Mouse (Mus musculus) liver, embryonic 13.5 days (tissue): ENCODE measurements around the gene Katna1. TPM values are rescaled to one million over a fixed set of nuclear protein-coding genes. Genes with fewer than 3 reads are reported as not detected.

ENCODE experiments used
- ATAC-seq: fragments of 200-750 bp; cut with Nextera tagmentation; 2 replicates; pipeline ENCODE4 v1.8.0; 2017; ENCODE audit warnings: low read depth, mild to moderate bottlenecking, moderate number of reproducible peaks, moderate library complexity
- DNase-seq: peaks from one replicate; pipeline ENCODE4 v3.0.0; 2022
- H3K27ac ChIP-seq: fragments of 300-500 bp; sonication (generic); 2 replicates; pipeline ENCODE4 v1.5.1; 2015; ENCODE audit warnings: moderate library complexity, mild to moderate bottlenecking, inconsistent platforms
- H3K27me3 ChIP-seq: fragments of 300-500 bp; sonication (generic); 2 replicates; pipeline ENCODE4 v1.6.1; 2015; ENCODE audit warnings: mild to moderate bottlenecking, inconsistent platforms
- H3K36me3 ChIP-seq: fragments of 300-500 bp; sonication (generic); 2 replicates; pipeline ENCODE4 v1.6.1; 2015; ENCODE audit warnings: mild to moderate bottlenecking, inconsistent platforms
- H3K4me1 ChIP-seq: fragments of 300-500 bp; sonication (generic); replicated peaks from 2 replicates; pipeline ENCODE4 v1.6.1; 2015; ENCODE audit warnings: inconsistent platforms
- H3K4me2 ChIP-seq: fragments of 300-500 bp; sonication (generic); 2 replicates; pipeline ENCODE4 v1.6.1; 2015; ENCODE audit warnings: inconsistent platforms, mild to moderate bottlenecking, moderate library complexity
- H3K4me3 ChIP-seq: fragments of 300-500 bp; sonication (generic); replicated peaks from 2 replicates; pipeline ENCODE4 v1.5.1; 2015; ENCODE audit warnings: mild to moderate bottlenecking, inconsistent platforms
- H3K9ac ChIP-seq: fragments of 300-500 bp; sonication (generic); 2 replicates; pipeline ENCODE4 v1.6.1; 2015; ENCODE audit warnings: mild to moderate bottlenecking, inconsistent platforms
- H3K9me3 ChIP-seq: fragments of 300-500 bp; sonication (generic); replicated peaks from 2 replicates; pipeline ENCODE4 v1.6.1; 2016; ENCODE audit warnings: inconsistent platforms
- WGBS: fragments of 180-500 bp; shearing (Covaris S2); methylation state at CpG from one replicate; pipeline ENCODE4 v1.1.7; 2015; ENCODE audit not compliant: insufficient replicate concordance; 5-methylcytosine and 5-hydroxymethylcytosine counted together
- polyA plus RNA-seq: library from polyadenylated mRNA; unstranded; fragments of >200 nt; fragmentation: Nextera tagmentation; extraction: Ambion mirVana; gene quantifications from 2 replicates; pipeline ENCODE4 v1.2.1, GENCODE M21; 2015

Gene Katna1
- polyA plus RNA-seq = 33.9 and 43.6 TPM in 2 replicates

DNA sequence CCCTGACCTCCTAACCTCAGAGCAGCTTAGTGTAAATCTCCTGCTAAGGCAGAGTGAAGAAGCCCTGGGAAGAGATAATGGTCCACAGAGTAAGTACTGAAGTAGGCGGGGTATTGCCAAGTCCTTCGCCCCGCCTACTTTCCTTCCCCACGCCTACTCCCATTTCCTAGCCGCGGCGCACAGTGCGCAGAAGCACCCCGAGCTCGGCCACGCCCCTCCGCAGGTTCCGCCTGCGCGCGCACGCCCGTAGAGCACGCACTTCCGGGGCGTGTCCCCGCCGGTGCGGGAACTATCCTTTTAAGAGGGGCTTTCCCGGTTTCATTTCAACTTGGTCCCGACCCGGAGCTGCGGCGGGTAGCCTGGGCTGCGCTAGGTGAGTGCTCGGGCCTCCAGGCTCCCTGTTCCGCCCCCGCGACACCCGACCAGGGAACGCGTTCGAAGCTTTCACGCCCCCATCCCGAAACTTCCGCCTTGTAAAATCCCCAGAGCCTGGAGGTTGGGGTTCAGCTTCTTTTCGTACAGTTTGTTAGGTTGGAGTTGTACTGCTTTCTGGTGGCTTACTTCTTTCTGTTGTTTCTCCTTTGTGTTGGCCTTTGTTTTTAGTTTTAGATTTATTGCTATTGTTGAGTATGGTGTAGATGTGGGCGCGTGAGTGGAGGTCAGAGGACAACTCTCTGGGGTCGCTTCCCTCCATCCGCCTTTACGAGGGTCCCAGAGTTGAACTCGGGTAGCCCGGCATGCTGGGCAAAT is at the start of gene Katna1:
Gene Katna1, plus strand, starts transcription at position 250 of the 750 bp plus-strand sequence.
- under 1% methylated on average over 49 of the region's 49 CpGs for WGBS
- Histone ChIP-seq H3K9me3 (no peaks in the 10 kb centered on the region), H3K4me2 (peak within 1 kb of the TSS; percentile 86), H3K9ac (peak within 1 kb of the TSS; percentile 80), H3K4me1 (peaks cover 27% of the 10 kb centered on the region), H3K36me3 (no peaks in the 10 kb centered on the region), H3K27ac (peak within 1 kb of the TSS; percentile 79), H3K4me3 (peak within 1 kb of the TSS; percentile 73), H3K27me3 (no peaks in the 10 kb centered on the region)
- ATAC-seq (peak; percentile 98), DNase-seq (peak; percentile 97)

DNA sequence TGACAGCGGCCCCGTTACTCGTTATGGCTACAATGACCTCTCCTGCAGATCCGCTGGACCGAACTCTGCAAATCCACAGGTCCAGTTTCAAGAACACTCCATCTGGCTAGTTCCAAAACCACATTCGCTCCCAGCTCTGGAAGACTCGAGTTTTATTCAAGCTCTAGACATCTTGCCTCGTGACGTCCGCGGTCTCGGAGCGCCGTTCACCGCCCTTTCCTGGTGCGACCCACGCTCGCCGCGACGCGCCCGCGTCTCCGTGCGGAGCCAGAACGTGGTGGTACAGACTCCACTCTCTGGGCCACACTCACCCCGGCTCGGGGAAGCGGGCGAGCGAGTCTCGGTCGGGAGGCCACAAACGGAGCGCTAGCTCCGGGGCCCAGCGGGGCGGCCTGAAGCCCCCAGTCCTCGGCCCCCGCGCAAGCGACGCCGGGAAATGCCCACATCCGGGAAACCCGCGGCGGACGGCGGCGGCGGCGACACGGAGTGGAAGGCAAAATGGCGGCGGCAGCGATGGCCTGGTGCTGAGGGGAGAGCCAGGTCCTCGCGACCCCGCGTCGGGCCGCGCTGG is 45.0 kb upstream of the Katna1 start, which contains the start of the genes Pcmt1 and Lats1:
Gene Pcmt1, minus strand, starts transcription at position 406 of the 571 bp plus-strand sequence.
Gene Lats1, plus strand, starts transcription at position 484 of the 571 bp plus-strand sequence.
- peak within 1 kb of the TSS; percentile 88 for H3K4me2 ChIP-seq
- H3K4me1 ChIP-seq = peaks cover 44% of the 10 kb centered on the region
- under 1% methylated on average over 65 of the region's 65 CpGs for WGBS
- H3K36me3 ChIP-seq = peaks cover 42% of the 10 kb centered on the region
- peak within 1 kb of the TSS; percentile 93 for H3K27ac ChIP-seq
- no peaks in the 10 kb centered on the region for H3K27me3 ChIP-seq
- DNase-seq (peak; percentile 76), ATAC-seq (peak; percentile 81)
- H3K9ac ChIP-seq = peak within 1 kb of the TSS; percentile 98
- H3K9me3 ChIP-seq = no peaks in the 10 kb centered on the region
- H3K4me3 ChIP-seq = peak within 1 kb of the TSS; percentile 98

DNA sequence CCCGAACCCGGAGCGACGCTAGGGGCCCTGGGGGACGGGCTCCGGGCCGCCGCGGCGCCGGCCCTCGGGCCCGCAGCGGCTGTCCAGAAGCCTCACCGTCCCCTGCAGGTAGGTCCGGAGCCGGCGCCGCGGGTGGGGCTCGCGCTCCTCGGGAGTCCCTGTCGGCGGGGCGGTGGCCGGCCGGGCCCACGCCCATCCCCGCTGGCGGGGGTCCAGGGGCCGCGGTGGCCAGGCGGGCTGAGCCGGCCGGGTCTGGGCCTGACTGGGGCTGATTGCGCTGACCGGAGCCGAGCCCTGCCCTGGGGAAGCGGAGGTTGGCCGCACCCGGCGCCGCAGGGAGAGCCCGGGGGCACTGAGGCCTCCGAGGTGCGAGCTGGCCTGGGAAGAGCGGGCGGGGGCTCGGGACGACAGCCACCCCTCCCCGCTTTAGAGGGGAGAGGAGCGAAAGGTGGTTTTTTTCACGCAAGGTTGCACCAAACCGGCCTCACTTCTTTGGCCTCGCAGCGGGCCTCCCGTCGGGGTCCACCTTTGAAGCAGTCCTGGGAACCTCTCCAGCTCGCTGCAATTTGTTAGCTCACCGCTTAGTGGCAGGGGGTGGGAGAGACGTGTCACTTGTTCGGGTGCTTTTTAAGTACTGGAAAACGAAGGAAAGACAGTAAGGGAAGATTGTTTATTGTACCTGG is 44.3 kb upstream of the Katna1 start:
- DNase-seq (peak; percentile 63), ATAC-seq (peak; percentile 82)
- Histone ChIP-seq H3K4me3 (peak overlapping the region; percentile 98), H3K4me1 (peaks cover 49% of the 10 kb centered on the region), H3K27me3 (no peaks in the 10 kb centered on the region), H3K27ac (peak overlapping the region; percentile 93), H3K9ac (peak overlapping the region; percentile 98), H3K36me3 (peaks cover 35% of the 10 kb centered on the region), H3K9me3 (no peaks in the 10 kb centered on the region), H3K4me2 (peak overlapping the region; percentile 88)
- 1% methylated on average over 64 of the region's 64 CpGs for WGBS

DNA sequence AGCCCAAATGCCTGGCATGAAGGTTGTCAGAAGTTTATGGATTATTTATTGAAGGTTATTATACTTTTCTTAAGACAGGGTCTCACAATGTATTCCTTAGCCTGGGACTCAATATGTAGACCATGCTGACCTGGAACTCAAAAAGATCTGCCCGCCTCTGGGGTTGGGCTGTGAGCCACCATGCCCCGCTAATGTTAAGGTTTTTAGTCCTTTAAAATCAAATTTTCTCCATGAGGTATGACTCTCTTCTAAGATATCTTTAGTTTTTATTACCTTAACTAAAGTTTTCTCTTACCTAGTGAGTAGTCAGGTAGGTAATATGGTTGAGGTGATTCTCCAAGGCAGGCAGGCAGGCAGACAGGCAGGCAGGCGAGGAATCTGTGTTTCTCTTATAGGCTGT is 43.6 kb upstream of the Katna1 start:
- Histone ChIP-seq H3K9me3 (no peaks in the 10 kb centered on the region), H3K9ac (peak overlapping the region; percentile 98), H3K4me3 (peak overlapping the region; percentile 98), H3K27me3 (no peaks in the 10 kb centered on the region), H3K4me1 (peaks cover 55% of the 10 kb centered on the region), H3K27ac (no peak overlapping the region), H3K36me3 (peaks cover 33% of the 10 kb centered on the region), H3K4me2 (peak overlapping the region; percentile 88)
- 44% methylated on average over 3 of the region's 3 CpGs for WGBS
- no peak for ATAC-seq
- DNase-seq = no peak

DNA sequence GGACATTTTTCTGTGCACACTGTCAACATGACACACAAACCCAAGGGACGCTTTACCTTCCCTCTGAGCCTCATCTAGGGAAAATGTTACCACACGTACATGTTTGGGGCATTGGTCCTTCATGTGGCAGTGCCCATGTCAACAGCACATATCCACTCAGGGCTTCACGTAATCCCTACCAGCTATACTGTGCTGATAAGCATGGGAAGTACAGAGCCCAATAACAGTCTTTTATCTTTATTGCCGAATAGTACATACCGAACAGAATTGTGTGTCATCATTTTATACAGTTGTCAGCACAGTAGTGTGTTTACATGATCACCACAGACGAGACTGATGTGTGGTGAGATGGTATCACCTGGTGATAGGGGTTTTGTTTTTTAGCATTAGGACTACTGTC is 38.9 kb upstream of the Katna1 start:
- H3K9me3 ChIP-seq = no peaks in the 10 kb centered on the region
- H3K4me1 ChIP-seq = peaks cover 37% of the 10 kb centered on the region
- peaks cover 19% of the 10 kb centered on the region for H3K36me3 ChIP-seq
- no peaks in the 10 kb centered on the region for H3K27me3 ChIP-seq
- peak; percentile 38; the same call in 1 of the 2 replicates for ATAC-seq
- no peak overlapping the region for H3K4me3 ChIP-seq
- no peak overlapping the region for H3K4me2 ChIP-seq
- no peak overlapping the region for H3K27ac ChIP-seq
- no peak for DNase-seq
- no peak overlapping the region for H3K9ac ChIP-seq
- 58% methylated on average over 6 of the region's 6 CpGs for WGBS

DNA sequence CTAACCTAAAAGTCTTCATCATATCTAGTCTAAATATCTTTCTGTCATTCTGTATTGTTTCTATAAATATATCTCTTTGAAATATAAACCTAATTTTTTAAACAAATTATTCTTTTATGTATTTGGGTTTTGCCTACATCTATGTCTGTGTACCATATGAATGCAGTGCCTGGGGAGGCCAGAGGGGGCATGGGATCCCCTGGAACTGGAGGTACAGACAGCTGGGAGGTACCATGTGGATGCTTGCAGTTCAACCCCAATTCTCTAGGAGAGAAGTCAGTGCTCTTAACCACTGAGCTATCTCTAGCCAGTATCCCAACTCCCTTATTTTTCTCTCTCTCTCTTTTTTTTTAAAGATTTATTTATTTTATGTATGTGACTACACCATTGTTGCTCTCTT is 30.5 kb upstream of the Katna1 start:
- DNase-seq (no peak), ATAC-seq (no peak)
- peaks cover 79% of the 10 kb centered on the region for H3K36me3 ChIP-seq
- H3K27ac ChIP-seq = no peak overlapping the region
- no peaks in the 10 kb centered on the region for H3K9me3 ChIP-seq
- no peak overlapping the region for H3K4me2 ChIP-seq
- no peaks in the 10 kb centered on the region for H3K4me1 ChIP-seq
- H3K9ac ChIP-seq = no peak overlapping the region
- no peak overlapping the region for H3K4me3 ChIP-seq
- no peaks in the 10 kb centered on the region for H3K27me3 ChIP-seq

DNA sequence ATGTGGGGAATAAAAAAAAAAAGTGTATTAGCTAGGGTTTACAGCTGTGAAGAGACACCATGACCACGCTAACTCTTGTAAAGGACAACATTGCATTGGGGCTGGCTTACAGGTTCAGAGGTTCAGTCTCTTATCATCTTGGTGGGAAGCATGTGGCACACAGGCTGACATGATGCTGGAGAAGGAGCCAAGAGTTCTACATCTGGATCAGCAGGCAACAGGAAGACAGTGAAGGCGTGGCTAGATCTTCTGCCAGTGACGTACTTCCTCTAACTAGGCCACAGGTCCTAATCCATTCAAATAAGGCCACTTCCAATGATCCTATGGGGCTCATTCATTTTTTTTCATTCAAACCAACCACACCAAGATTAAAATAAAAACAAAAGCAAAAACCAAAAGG is 25.7 kb upstream of the Katna1 start:
- peaks cover 87% of the 10 kb centered on the region for H3K36me3 ChIP-seq
- ATAC-seq = no peak
- DNase-seq = no peak

DNA sequence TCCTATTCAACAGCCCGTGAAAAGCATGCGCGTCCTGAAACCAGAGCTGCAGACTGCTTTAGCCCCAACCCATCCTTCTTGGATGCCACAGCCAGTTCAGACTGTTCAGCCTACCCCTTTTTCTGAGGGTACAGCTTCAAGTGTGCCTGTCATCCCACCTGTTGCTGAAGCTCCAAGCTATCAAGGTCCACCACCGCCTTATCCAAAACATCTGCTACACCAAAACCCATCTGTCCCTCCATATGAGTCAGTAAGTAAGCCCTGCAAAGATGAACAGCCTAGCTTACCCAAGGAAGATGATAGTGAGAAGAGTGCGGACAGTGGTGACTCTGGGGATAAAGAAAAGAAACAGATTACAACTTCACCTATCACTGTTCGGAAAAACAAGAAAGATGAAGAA is 23.2 kb upstream of the Katna1 start:
- WGBS = 94% methylated on average over 6 of the region's 6 CpGs
- no peaks in the 10 kb centered on the region for H3K4me1 ChIP-seq

More for the DNA sequence above, 25.7 kb upstream of the Katna1 start:
- Histone ChIP-seq H3K9me3 (no peaks in the 10 kb centered on the region), H3K4me2 (no peak overlapping the region), H3K27me3 (no peaks in the 10 kb centered on the region), H3K4me3 (no peak overlapping the region), H3K27ac (no peak overlapping the region), H3K9ac (no peak overlapping the region), H3K4me1 (no peaks in the 10 kb centered on the region)
- 56% methylated on average over 3 of the region's 3 CpGs for WGBS

DNA sequence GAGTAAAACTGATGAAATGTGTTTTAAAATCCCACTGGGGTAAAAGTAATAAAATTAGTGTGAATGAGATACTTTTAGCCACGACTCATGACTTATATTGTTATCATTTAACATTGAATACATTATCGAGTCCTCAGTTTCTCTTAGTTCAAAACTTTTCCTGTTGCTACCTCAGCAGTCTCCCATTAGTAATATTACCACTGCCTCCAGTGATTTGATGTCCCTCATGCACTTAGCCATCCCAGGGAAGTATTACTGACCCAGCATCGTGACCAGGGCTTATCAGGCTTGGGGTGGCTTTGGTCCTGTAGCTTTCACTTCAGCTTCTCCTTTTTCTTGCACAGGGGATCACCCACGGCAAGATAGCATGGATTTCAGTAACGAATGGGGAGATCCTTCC is 15.7 kb upstream of the Katna1 start:
- no peak overlapping the region for H3K27ac ChIP-seq
- H3K9ac ChIP-seq = no peak overlapping the region
- no peak overlapping the region for H3K4me3 ChIP-seq
- H3K4me2 ChIP-seq = no peak overlapping the region
- DNase-seq (no peak), ATAC-seq (no peak)
- no peaks in the 10 kb centered on the region for H3K27me3 ChIP-seq
- 74% methylated on average over 5 of the region's 5 CpGs for WGBS
- H3K36me3 ChIP-seq = peaks cover 69% of the 10 kb centered on the region
- no peaks in the 10 kb centered on the region for H3K9me3 ChIP-seq
- no peaks in the 10 kb centered on the region for H3K4me1 ChIP-seq

More for the DNA sequence above, 23.2 kb upstream of the Katna1 start:
- no peaks in the 10 kb centered on the region for H3K27me3 ChIP-seq
- ATAC-seq (no peak), DNase-seq (no peak)
- peaks cover 84% of the 10 kb centered on the region for H3K36me3 ChIP-seq
- no peak overlapping the region for H3K9ac ChIP-seq
- H3K27ac ChIP-seq = no peak overlapping the region
- H3K9me3 ChIP-seq = no peaks in the 10 kb centered on the region
- no peak overlapping the region for H3K4me3 ChIP-seq
- no peak overlapping the region for H3K4me2 ChIP-seq

DNA sequence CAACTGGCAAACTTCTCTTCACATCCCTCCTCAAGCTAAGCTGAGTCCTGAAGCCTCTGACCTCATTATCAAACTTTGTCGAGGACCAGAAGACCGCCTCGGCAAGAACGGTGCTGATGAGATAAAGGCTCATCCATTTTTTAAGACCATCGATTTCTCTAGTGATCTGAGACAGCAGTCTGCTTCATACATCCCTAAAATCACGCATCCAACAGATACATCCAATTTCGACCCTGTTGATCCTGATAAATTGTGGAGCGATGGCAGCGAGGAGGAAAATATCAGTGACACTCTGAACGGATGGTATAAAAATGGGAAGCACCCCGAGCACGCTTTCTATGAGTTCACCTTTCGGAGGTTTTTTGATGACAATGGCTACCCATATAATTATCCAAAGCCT is 13.3 kb upstream of the Katna1 start:
- Histone ChIP-seq H3K9ac (no peak overlapping the region), H3K4me1 (no peaks in the 10 kb centered on the region), H3K4me2 (no peak overlapping the region), H3K27ac (no peak overlapping the region), H3K36me3 (peaks cover 61% of the 10 kb centered on the region), H3K4me3 (no peak overlapping the region), H3K9me3 (no peaks in the 10 kb centered on the region), H3K27me3 (no peaks in the 10 kb centered on the region)
- ATAC-seq (no peak), DNase-seq (no peak)
- WGBS = 83% methylated on average over 13 of the region's 13 CpGs

DNA sequence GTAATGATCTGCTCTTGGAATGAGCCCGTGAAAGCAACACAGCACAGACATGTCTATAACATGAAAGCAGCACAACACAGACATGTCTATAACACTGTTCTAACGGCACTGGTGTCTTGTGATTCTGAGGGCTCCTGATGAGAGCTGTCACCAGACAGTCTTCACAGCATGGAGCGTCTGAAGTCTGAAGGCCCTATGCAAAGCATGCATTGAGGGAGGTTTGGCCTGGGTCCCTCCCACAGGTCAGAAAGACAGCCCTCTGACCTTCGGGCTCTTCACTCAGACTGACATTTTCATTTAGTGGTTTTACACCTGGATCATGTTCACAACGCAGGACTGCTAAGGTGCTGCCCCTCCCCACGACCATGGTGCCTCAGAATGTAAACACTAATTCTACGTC is 10.7 kb upstream of the Katna1 start:
- Histone ChIP-seq H3K36me3 (peaks cover 44% of the 10 kb centered on the region), H3K4me1 (no peaks in the 10 kb centered on the region), H3K9ac (no peak overlapping the region), H3K4me3 (no peak overlapping the region), H3K4me2 (no peak overlapping the region), H3K27ac (no peak overlapping the region), H3K9me3 (no peaks in the 10 kb centered on the region), H3K27me3 (no peaks in the 10 kb centered on the region)
- DNase-seq = no peak
- 78% methylated on average over 7 of the region's 7 CpGs for WGBS
- no peak for ATAC-seq
